Mouse (Mus musculus) monocyte, adult 2 months (primary cell): ENCODE results near the gene Vwa1.
"Not testable (repeated sequence)": the region's sequence is repeated elsewhere in the genome, so short reads cannot be mapped to it uniquely, and the experiment has no call there.

ENCODE experiments used
- DNase-seq, 2 experiments: peaks; one replicate each; pipeline ENCODE4 v3.0.0; 2022; ENCODE audit warnings: low spot score in 2 of 2, low read depth in 1 of 2

Vwa1 gene

GRCm38 (mm10) chr4:155774280-155774754 lies at the start of gene Vwa1:
TSS of gene Vwa1 (minus strand) at chr4:155774698.
- DNase-seq, result no peak

- DNase-seq, result no peak
Measured at GRCm38 (mm10) chr4:155823443-155823842, 48.9 kb upstream of the Vwa1 start.

DNA sequence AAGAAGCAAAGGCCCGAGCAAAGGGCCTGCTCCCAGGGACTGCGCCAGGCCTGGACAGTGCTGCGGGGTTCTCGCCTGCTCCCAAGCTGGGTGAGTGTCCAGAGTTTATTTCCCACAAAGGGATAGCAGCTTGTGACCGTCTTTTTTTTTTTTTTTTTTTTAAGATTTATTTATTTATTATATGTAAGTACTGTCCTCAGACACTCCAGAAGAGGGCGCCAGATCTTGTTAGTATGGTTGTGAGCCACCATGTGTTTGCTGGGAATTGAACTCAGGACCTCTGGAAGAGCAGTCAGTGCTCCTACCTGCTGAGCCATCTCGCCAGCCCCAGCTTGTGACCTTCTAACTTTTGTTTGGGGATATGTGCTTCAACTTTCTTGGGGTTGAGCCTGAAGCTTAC lies 46.5 kb upstream of the Vwa1 start:
- no peak for DNase-seq

- no peak for DNase-seq
Measured at GRCm38 (mm10) chr4:155817533-155817932, 43.0 kb upstream of the Vwa1 start.

GRCm38 (mm10) chr4:155812665-155813181 lies 38.2 kb upstream of the Vwa1 start:
- no peak for DNase-seq

GRCm38 (mm10) chr4:155811929-155812664 lies 37.6 kb upstream of the Vwa1 start, which contains the start of gene Ccnl2:
TSS of gene Ccnl2 (plus strand) at chr4:155812489.
- peak; percentile 79 to 86 for DNase-seq

DNA sequence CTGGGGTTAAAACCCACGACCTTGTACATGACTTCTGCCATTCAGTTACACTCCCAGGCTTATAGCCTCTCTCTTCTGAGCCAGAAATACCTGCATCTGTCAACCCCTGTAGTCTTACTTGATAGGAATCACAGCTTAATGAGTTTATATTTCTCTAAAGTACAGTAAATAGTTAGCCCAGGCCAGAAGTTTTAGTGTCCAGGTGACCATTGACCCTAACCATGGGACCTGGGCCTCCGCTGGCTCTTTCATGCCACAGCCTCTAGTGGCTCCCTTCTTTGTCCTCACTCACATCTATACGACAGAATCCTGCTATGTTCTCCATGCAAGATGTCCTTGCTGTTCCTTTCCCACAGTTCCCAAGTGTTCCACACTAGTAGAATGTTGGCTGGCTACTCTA lies 33.3 kb upstream of the Vwa1 start:
- DNase-seq, result no peak

- DNase-seq, result peak; percentile 88 to 94
Measured at GRCm38 (mm10) chr4:155803340-155804041, 29.0 kb upstream of the Vwa1 start.

GRCm38 (mm10) chr4:155802741-155803339 lies 28.3 kb upstream of the Vwa1 start, which contains the start of gene Mrpl20:
TSS of gene Mrpl20 (plus strand) at chr4:155802878.
- DNase-seq, result no peak

DNA sequence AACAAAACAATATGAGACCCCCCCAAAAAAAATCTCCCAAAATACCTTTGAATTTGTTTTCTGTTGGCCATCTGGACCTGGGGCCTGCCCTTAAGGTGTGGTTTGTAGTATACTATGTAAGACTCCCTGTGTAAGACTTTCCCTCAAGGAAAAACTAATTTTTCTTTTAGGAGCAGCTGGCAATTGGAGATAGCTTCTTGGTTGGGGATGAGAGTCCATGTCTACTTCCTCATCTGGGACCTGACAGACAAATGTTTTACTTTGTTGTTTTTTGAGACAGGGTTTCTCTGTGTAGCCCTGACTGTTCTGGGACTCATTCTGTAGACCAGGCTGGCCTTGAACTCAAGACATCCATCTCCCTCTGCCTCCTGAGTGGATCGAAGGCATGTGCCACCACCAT lies 27.6 kb upstream of the Vwa1 start:
- no peak for DNase-seq

DNA sequence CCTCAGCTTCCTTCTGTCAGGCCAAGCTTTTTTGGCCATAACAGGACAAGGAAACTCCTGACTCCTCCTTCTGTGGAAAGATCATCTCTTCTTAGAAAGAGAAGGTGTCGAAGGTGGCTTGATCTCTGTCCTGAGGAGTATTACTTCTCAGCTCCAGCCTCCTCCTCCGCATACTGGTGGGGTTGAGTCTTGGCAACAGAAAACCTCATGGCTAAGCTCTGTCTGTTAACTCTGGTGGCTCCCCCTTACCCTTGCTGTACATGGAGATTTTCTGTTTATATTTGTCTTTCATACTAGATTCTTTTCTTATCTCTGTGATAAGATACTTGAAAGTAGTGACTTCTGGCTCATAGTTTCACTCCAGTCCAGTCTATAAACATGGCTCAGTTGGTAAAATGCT lies 19.2 kb upstream of the Vwa1 start:
- no peak for DNase-seq

- no peak for DNase-seq
Measured at GRCm38 (mm10) chr4:155791240-155791933, 16.9 kb upstream of the Vwa1 start.

GRCm38 (mm10) chr4:155790650-155791161 lies 16.2 kb upstream of the Vwa1 start:
- DNase-seq, result no peak

DNA sequence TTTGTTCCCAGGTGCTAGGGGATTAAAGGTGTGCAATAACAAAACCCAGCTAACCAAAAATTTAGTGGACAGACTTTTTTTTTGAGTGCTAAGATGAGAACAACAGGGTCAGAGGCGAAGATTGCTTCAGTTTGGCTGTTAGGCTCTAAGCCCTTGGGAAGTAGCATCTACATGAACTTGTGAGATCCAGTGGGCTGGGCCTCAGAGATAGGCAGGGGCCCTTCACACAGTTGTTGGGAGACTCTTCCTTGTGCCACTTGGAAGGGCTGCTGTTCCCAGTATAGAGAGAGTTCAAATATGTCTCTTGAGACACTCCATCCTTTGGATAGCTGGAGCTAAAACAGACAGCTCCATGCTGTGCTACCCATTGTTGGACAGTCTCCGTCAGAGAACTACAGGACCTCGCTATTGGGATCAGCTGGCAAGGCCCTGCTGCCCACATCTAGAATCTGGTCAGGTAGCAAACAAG lies 15.6 kb upstream of the Vwa1 start, which contains the start of gene Ankrd65:
TSS of gene Ankrd65 (plus strand) at position 419 of the 469 bp plus-strand sequence.
- no peak for DNase-seq

DNA sequence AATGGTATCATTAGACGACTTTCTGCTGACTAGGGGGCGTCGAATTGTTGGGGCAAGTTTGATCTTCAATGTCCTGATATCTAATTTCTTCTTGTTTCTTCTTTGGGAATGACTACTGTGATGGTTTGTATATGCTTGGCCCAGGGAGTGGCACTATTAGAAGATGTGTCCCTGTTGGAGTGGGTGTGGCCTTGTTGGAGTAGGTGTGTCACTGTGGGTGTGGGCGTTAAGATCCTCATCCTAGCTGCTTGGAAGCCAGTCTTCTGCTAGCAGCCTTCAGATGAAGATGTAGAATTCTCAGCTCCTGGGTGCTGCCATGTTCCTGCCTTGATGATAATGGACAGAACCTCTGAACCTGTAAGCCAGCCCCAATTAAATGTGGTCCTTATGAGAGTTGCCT lies 14.3 kb upstream of the Vwa1 start:
- DNase-seq, result not testable (repeated sequence)

GRCm38 (mm10) chr4:155788300-155788699 lies 13.8 kb upstream of the Vwa1 start:
- no peak for DNase-seq

DNA sequence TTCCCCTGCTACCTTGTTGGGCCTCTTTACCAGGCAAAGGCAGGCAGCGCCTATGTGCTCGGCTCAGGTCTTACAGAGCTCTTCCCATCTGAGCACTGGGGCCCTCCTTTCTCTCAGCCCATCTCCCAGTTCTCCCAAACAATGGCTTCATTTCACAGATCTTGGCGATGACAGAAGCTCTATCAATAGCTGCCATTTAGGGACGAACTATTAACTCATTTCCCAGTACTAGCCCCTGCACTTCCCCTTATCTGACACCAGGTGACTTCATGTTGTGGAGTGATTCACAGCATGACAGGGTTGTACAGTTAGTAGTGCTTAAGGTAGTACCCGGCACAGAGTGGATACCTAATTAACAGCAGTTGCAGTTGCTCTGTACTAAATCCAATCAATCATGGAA lies 11.3 kb upstream of the Vwa1 start, which contains the start of gene Tmem88b:
TSS of gene Tmem88b (minus strand) at position 56 of the 400 bp plus-strand sequence.
- no peak for DNase-seq

GRCm38 (mm10) chr4:155785246-155785645 lies 10.7 kb upstream of the Vwa1 start:
- no peak for DNase-seq

GRCm38 (mm10) chr4:155784081-155784701 lies 9.7 kb upstream of the Vwa1 start:
- no peak for DNase-seq

- no peak for DNase-seq
Measured at GRCm38 (mm10) chr4:155783486-155784080, 9.1 kb upstream of the Vwa1 start.
